Mouse (Mus musculus) embryonic fibroblast, embryonic 13.5 days (primary cell): Measurements from ENCODE around the gene Ifnar1.

Source experiments
- CTCF ChIP-seq: IDR thresholded peaks from 2 replicates; pipeline ENCODE4 v1.5.1; 2011; ENCODE audit warnings: mild to moderate bottlenecking, control low read depth, low read length, moderate library complexity, borderline replicate concordance; ENCODE audit not compliant: insufficient read depth
- POLR2A ChIP-seq: IDR thresholded peaks from 2 replicates; pipeline ENCODE4 v1.6.1; 2011; ENCODE audit warnings: low read depth, mild to moderate bottlenecking, control low read depth, low read length, moderate library complexity

DNA sequence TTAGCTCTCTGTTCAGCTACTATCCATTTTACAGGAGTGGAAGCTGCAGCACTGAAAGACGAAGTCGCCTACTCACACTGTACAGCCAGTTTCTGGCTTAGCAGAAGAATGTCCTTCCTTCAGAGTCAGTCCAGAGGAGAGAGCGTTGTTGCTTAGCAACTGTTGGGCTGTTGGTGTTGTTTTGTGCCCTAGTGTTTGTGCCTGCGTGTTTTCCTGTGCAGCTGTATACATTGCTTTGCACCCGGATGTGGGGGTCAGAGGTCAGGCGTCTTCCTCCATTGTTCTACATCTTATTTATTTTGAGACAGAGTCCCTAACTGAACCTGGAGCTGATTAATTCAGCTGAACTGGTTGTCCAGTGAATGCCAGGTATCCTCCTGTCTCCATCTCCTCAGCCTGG, 18.5 kb upstream of the Ifnar1 start:
- TF ChIP-seq CTCF (no peak), POLR2A (no peak)
